Mouse (Mus musculus) right cerebral cortex, adult 18-20 months (tissue): ENCODE results near the gene Zbtb5.
"Not testable (repeated sequence)": the region's sequence is repeated elsewhere in the genome, so short reads cannot be mapped to it uniquely, and the experiment has no call there.

Experiments
- DNase-seq: peaks from one replicate; pipeline ENCODE4 v3.0.0; 2022; ENCODE audit warnings: mixed read lengths

Gene Zbtb5

GRCm38 (mm10) chr4:44967402-44967801 is 44.8 kb downstream of the Zbtb5 start:
- no peak for DNase-seq

GRCm38 (mm10) chr4:44965736-44966135 is 46.5 kb downstream of the Zbtb5 start:
- DNase-seq, result no peak

GRCm38 (mm10) chr4:44965175-44965574 is 47.0 kb downstream of the Zbtb5 start:
- DNase-seq, result no peak

DNA sequence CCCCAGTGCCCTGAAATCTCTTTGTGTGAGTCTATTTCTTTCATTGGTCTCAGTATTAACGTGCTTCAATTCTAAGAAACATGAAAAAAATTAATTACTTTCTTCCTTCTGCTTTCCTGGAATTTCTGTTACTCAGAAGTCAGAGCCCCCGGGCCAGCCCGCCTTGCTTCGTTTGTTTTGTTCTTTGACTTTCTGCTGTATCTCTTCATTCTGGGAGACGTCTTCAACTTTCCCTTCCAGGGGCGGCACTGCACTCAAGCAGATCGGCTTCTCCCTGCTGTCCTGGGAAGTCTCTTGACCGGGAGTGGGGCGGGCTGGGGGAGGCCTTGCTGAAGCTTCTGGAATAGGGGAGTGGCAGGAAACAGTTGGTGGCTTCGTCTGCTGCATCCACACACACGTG is 49.1 kb downstream of the Zbtb5 start:
- no peak for DNase-seq

GRCm38 (mm10) chr4:44959220-44959619 is 53.0 kb downstream of the Zbtb5 start:
- no peak for DNase-seq

DNA sequence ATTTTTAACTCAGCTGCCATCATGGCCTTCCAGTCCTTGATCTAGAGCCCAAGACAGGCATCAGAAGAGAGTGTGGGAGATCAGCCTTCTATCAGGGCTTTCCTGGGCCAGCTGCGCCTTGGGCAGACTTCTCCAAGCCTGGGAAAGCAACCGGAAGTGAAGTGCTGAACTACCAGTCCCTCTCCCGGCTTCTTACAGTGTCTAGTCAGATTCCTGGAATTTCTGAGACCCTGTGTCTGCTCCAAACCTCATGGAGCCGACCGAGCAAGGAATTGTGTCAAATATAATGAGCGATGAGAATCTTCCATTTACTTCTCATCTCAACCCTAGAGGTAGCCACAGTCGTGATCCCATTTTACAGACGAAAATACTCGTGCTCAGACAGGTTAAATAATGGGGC is 53.4 kb downstream of the Zbtb5 start:
- no peak for DNase-seq

DNA sequence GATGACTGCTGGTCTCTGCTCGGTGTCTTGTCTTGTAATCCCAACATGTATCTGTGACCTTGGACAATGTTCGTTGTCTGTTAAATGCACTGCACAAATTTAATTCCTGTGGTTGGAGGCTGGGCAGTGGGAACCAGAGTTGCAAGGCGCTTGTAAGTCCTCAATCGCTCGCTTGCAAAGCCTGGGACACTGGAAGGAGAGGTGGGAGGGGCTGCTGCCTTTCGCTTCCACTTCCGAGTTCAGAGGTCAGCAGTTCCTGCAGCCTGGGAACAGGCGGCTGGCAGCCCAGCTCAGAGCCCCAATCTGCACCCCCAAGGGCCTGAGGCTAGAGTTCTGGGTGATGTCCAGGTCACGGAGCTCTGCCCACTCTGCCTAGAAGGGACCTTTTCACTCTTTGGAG is 59.2 kb downstream of the Zbtb5 start:
- DNase-seq, result no peak

DNA sequence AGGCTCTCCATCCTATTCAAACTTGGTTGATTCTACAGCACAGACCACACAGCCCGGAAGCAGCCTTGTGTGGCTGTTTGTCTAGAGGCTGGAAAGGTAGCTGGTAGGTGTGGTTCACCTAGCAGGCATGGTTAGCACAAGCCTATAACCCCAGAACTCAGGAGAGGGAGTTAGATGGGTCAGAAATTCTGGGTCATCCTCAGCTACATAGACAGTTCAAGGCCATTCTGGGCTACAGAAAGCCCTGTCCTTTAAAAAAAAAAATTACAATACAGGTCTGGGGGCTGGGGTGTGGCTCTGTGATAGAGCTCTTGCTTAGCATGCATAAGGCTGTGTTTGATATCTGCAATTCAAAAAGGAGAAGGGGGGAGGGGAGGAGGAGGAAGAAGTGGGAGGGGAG is 63.9 kb downstream of the Zbtb5 start:
- no peak for DNase-seq

GRCm38 (mm10) chr4:44947464-44947863 is 64.7 kb downstream of the Zbtb5 start:
- no peak for DNase-seq

DNA sequence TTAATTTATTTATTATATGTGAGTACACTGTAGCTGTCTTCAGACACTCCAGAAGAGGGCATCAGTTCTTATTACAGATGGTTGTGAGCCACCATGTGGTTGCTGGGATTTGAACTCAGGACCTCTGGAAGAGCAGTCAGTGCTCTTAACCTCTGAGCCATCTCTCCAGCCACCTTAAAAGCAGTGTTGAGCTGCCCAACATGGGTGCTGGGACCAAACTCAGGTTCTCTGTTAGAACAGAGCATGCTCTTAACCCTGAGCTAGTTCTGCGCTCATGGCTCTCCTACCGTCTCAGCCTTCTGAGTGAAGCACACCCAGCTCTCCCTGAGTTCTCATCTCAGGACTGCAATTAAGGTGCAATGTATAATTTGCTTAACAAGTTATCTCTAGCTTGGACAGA is 66.1 kb downstream of the Zbtb5 start:
- not testable (repeated sequence) for DNase-seq

- DNase-seq, result no peak
Measured at GRCm38 (mm10) chr4:44944426-44945075, 67.7 kb downstream of the Zbtb5 start.

- no peak for DNase-seq
Measured at GRCm38 (mm10) chr4:44943480-44943879, 68.7 kb downstream of the Zbtb5 start.

GRCm38 (mm10) chr4:44942237-44942636 is 70.0 kb downstream of the Zbtb5 start:
- no peak for DNase-seq
